Mouse (Mus musculus) C2C12 (cell line): Measurements from ENCODE around the gene Pdss2. TPM values are rescaled to one million over a fixed set of nuclear protein-coding genes. Genes with fewer than 3 reads are reported as not detected.

Experiments used
- H3K27me3 ChIP-seq: one replicate; pipeline ENCODE4 v1.6.1; 2011; ENCODE audit not compliant: control insufficient read depth, insufficient read depth, insufficient read length
- H3K36me3 ChIP-seq: one replicate; pipeline ENCODE4 v1.6.1; 2011; ENCODE audit not compliant: control insufficient read depth, insufficient read depth
- H3K4me3 ChIP-seq: one replicate; pipeline ENCODE4 v1.5.1; 2011; ENCODE audit warnings: mild to moderate bottlenecking, control low read depth; ENCODE audit not compliant: poor library complexity, insufficient read depth, severe bottlenecking
- H3K79me2 ChIP-seq: one replicate; pipeline ENCODE4 v1.6.1; 2011; ENCODE audit not compliant: control insufficient read depth, insufficient read depth
- H3K79me3 ChIP-seq: one replicate; pipeline ENCODE4 v1.6.1; 2011; ENCODE audit warnings: low read depth, control low read depth
- H3ac ChIP-seq: one replicate; pipeline ENCODE3; 2011; ENCODE audit warnings: low read depth; ENCODE audit not compliant: control insufficient read depth, insufficient read length
- CEBPB ChIP-seq: IDR thresholded peaks from one replicate; pipeline ENCODE4 v1.6.1; 2011; ENCODE audit warnings: low read depth, mild to moderate bottlenecking, control low read depth, moderate library complexity
- CTCF ChIP-seq: IDR thresholded peaks from one replicate; pipeline ENCODE4 v1.5.1; 2011; ENCODE audit not compliant: control insufficient read depth, insufficient read depth, insufficient read length
- FOSL1 ChIP-seq: IDR thresholded peaks from one replicate; pipeline ENCODE4 v1.8.0; 2011; ENCODE audit warnings: mild to moderate bottlenecking, low read length; ENCODE audit not compliant: poor library complexity, insufficient read depth, severe bottlenecking
- MAX ChIP-seq: IDR thresholded peaks from one replicate; pipeline ENCODE4 v1.6.1; 2011; ENCODE audit warnings: mild to moderate bottlenecking, control low read depth
- MYOD1 ChIP-seq: IDR thresholded peaks from one replicate; pipeline ENCODE4 v1.6.1; 2011; ENCODE audit warnings: low read depth; ENCODE audit not compliant: control insufficient read depth, insufficient read length
- MYOG ChIP-seq: IDR thresholded peaks from one replicate; pipeline ENCODE4 v1.6.1; 2011; ENCODE audit not compliant: control insufficient read depth, insufficient read length; ENCODE audit errors: extremely low read depth
- USF1 ChIP-seq: IDR thresholded peaks from one replicate; pipeline ENCODE4 v1.6.1; 2011; ENCODE audit warnings: low read depth, mild to moderate bottlenecking, control low read depth, moderate library complexity
- polyA plus RNA-seq: library from polyadenylated mRNA; unstranded; fragments of >200 nt; fragmentation: generic; extraction: Trizol; gene quantifications from one replicate; pipeline ENCODE4 v1.2.1, GENCODE M21; 2012; ENCODE audit warnings: missing spikeins

The Pdss2 gene
- polyA plus RNA-seq, 1 experiment, result 7.5 TPM

GRCm38 (mm10) chr10:43435757-43436156, 214.5 kb downstream of the Pdss2 start:
- Histone ChIP-seq H3K27me3 (no peaks in the 10 kb centered on the region), H3K36me3 (no peaks in the 10 kb centered on the region), H3K79me3 (no peaks in the 10 kb centered on the region), H3ac (no peak overlapping the region), H3K79me2 (no peaks in the 10 kb centered on the region), H3K4me3 (no peak overlapping the region)
- no peak for TF ChIP-seq CTCF
- TF ChIP-seq USF1, result no peak
- no peak for TF ChIP-seq FOSL1
- no peak for TF ChIP-seq CEBPB
- no peak for TF ChIP-seq MYOD1
- no peak for TF ChIP-seq MYOG
- no peak for TF ChIP-seq MAX

- H3K79me3 ChIP-seq, result no peaks in the 10 kb centered on the region
- no peak overlapping the region for H3ac ChIP-seq
- no peaks in the 10 kb centered on the region for H3K27me3 ChIP-seq
- no peaks in the 10 kb centered on the region for H3K36me3 ChIP-seq
- TF ChIP-seq MYOD1 (no peak), MYOG (no peak), CEBPB (no peak)
- H3K79me2 ChIP-seq, result no peaks in the 10 kb centered on the region
- no peak overlapping the region for H3K4me3 ChIP-seq
Observed at GRCm38 (mm10) chr10:43439492-43439941, 218.2 kb downstream of the Pdss2 start.

DNA sequence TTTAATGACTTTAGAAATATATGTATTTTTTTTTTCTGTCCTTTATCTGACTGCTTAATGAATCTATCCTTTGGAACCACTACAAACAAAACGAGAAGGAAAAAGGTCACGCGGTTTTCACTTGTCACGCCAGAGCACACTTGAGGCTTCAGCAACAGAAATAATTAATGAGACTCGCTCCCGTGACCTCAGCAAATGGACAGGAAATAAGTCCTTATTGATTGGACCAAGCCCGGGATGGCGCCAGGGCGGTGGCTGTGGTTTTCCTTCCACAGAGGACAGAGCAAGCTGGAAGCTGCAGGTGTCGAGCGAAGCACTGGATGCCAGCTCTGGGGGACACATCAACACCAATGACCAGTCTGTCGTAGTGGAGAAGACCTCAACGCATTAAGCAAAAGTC, 218.8 kb downstream of the Pdss2 start:
- no peak overlapping the region for H3K4me3 ChIP-seq
- no peaks in the 10 kb centered on the region for H3K79me2 ChIP-seq
- no peaks in the 10 kb centered on the region for H3K36me3 ChIP-seq
- TF ChIP-seq CTCF (no peak), MYOG (no peak), USF1 (no peak)
- H3K79me3 ChIP-seq, result no peaks in the 10 kb centered on the region
- H3ac ChIP-seq, result no peak overlapping the region
- H3K27me3 ChIP-seq, result no peaks in the 10 kb centered on the region

DNA sequence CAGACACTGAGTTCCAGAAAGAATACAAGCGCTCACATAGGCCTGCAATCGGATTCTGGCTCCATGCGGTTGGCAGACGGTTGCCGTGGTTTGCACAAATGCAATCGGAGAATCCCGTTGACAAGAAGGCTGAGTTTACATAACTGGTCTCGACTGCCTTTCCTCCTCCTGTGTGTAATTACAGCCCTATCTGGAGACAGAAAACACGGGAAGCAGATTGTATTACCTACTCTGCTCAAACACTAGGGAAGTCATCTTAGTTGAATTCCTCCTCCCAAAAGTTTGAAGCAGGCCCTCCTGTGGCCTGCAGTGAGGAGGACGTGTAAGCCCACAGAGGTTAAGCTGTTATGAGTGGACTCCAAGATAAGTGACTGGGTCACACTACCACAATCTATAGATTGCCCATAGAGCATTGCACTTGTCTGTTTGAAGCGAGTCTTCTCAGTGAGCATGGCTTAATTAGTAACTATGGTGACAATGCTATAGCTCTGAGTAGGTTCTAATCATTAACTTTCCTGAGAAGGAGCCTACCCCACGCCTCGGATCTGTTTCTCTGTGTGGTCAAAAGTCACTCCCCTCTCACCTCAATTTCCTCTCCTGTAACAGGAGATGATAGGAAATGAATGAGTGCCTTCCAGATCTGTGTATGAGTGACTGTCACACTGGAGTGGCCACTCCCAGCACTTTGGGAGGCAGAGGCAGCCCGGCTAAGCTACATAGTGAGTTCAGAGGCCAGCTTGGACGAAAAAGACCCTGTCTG, 219.9 kb downstream of the Pdss2 start:
- Histone ChIP-seq H3K36me3 (no peaks in the 10 kb centered on the region), H3K79me3 (no peaks in the 10 kb centered on the region), H3K4me3 (no peak overlapping the region), H3ac (no peak overlapping the region), H3K79me2 (no peaks in the 10 kb centered on the region), H3K27me3 (no peaks in the 10 kb centered on the region)
- TF ChIP-seq FOSL1, result no peak
- TF ChIP-seq USF1, result no peak
- no peak for TF ChIP-seq CEBPB
- no peak for TF ChIP-seq CTCF
- TF ChIP-seq MYOD1, result no peak

- Histone ChIP-seq H3K27me3 (no peaks in the 10 kb centered on the region), H3K36me3 (no peaks in the 10 kb centered on the region), H3K79me3 (no peaks in the 10 kb centered on the region), H3K4me3 (no peak overlapping the region), H3ac (no peak overlapping the region), H3K79me2 (no peaks in the 10 kb centered on the region)
- TF ChIP-seq MYOG, result no peak
- TF ChIP-seq CTCF, result no peak
- no peak for TF ChIP-seq USF1
- TF ChIP-seq MAX, result no peak
- TF ChIP-seq FOSL1, result no peak
- TF ChIP-seq CEBPB, result no peak
- no peak for TF ChIP-seq MYOD1
Observed at GRCm38 (mm10) chr10:43448656-43449055, 227.4 kb downstream of the Pdss2 start.
